Mouse (Mus musculus) midbrain, postnatal 0 days (tissue): ENCODE results near the gene Aldh18a1. TPM values are rescaled to one million over a fixed set of nuclear protein-coding genes. Genes with fewer than 3 reads are reported as not detected.

Source experiments
- ATAC-seq: fragments of 200-750 bp; cut with Nextera tagmentation; 2 replicates; pipeline ENCODE4 v1.8.0; 2017; ENCODE audit warnings: moderate number of reproducible peaks, mild to moderate bottlenecking, moderate TSS enrichment, moderate library complexity; ENCODE audit not compliant: low FRiP score
- DNase-seq: peaks from one replicate; pipeline ENCODE4 v3.0.0-alpha.2; 2015; ENCODE audit warnings: low spot score
- H3K27ac ChIP-seq: fragments of 300-500 bp; sonication (generic); 2 replicates; pipeline ENCODE4 v1.5.1; 2014; ENCODE audit warnings: low read depth, mild to moderate bottlenecking, low read length, mixed read lengths
- H3K27me3 ChIP-seq: fragments of 300-500 bp; sonication (generic); 2 replicates; pipeline ENCODE4 v1.6.1; 2014; ENCODE audit warnings: low read length, control low read depth, mixed read lengths; ENCODE audit not compliant: insufficient read depth
- H3K36me3 ChIP-seq: fragments of 300-500 bp; sonication (generic); 2 replicates; pipeline ENCODE4 v1.6.1; 2014; ENCODE audit warnings: low read length, control low read depth, mixed read lengths; ENCODE audit not compliant: insufficient read depth
- H3K4me1 ChIP-seq: fragments of 300-500 bp; sonication (generic); 2 replicates; pipeline ENCODE4 v1.6.1; 2014; ENCODE audit warnings: mild to moderate bottlenecking, control low read depth, antibody characterized with exemption, low read length, mixed read lengths; ENCODE audit not compliant: insufficient read depth
- H3K4me2 ChIP-seq: fragments of 300-500 bp; sonication (generic); 2 replicates; pipeline ENCODE4 v1.6.1; 2014; ENCODE audit warnings: low read depth, mild to moderate bottlenecking, low read length, mixed read lengths; ENCODE audit not compliant: poor library complexity, severe bottlenecking
- H3K4me3 ChIP-seq: fragments of 300-500 bp; sonication (generic); 2 replicates; pipeline ENCODE4 v1.5.1; 2014; ENCODE audit warnings: low read depth, mild to moderate bottlenecking, low read length, moderate library complexity
- H3K9ac ChIP-seq: fragments of 300-500 bp; sonication (generic); replicated peaks from 2 replicates; pipeline ENCODE4 v1.6.1; 2014; ENCODE audit warnings: mild to moderate bottlenecking, low read length, moderate library complexity, mixed read lengths; ENCODE audit not compliant: poor library complexity, severe bottlenecking
- H3K9me3 ChIP-seq: fragments of 300-500 bp; sonication (generic); 2 replicates; pipeline ENCODE4 v1.6.1; 2016; ENCODE audit warnings: low read length, control low read depth
- CTCF ChIP-seq: IDR thresholded peaks from 2 replicates; pipeline ENCODE4 v1.5.1; 2016; ENCODE audit warnings: antibody characterized with exemption, mild to moderate bottlenecking
- WGBS: fragments of 180-500 bp; shearing (Covaris S2); extraction: QIAGEN DNeasy Blood & Tissue Kit; methylation state at CpG from one replicate; pipeline ENCODE4 v1.1.7; 2014; 5-methylcytosine and 5-hydroxymethylcytosine counted together
- polyA plus RNA-seq: library from polyadenylated mRNA; unstranded; fragments of >200 nt; fragmentation: Nextera tagmentation; extraction: Ambion mirVana; gene quantifications from 2 replicates; pipeline ENCODE4 v1.2.1, GENCODE M21; 2015
- total RNA-seq: library from RNA; depleted of rRNA; stranded (reverse); fragments of >200 nt; gene quantifications from 2 replicates; pipeline ENCODE4 v1.2.3, GENCODE M21; 2014

Gene Aldh18a1
- total and polyA plus RNA-seq, 2 experiments from 2014 or later, result 28.9 to 67.4 TPM

DNA sequence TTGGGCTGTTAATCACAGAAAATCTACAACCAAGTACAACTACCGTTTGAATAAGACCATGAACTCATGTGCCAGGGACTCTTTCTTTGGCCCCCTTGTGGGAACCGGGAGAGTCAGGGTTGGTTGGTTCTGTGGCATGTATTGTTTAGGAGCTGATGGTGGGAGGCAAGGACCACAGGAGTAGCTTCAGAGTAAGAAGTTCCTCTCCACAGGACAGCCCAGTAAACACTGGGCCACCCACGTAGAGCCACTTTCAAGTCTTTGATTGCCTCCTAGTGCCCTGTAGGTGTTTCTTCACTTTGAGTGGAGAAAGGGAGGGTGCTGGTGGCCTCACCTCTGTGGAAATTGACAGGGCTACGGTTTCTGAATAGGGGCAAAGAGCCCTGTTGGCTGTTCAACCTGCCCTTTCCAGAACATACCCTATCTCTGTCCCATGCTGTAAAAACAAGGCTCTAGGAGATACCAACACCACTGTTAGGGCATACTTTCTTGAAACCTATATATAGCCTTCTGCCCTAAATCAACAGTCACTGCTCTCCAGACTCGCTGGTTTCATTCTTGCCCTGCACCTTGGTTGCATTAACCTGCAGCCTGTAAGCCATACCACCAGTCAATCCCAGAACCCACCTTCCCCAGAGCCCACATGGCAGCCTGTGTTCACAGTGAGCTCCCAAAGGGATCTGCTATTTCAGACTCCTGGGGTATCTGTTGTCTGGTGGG, 39.3 kb downstream of the Aldh18a1 start:
- DNase-seq (no peak), ATAC-seq (no peak)
- peak; percentile 22; the same call in 1 of the 2 replicates for TF ChIP-seq CTCF
- Histone ChIP-seq H3K36me3 (peaks cover 27% of the 10 kb centered on the region), H3K4me2 (no peak overlapping the region), H3K9me3 (no peaks in the 10 kb centered on the region), H3K4me3 (no peak overlapping the region), H3K9ac (no peak overlapping the region), H3K4me1 (no peaks in the 10 kb centered on the region), H3K27me3 (no peaks in the 10 kb centered on the region), H3K27ac (no peak overlapping the region)
- 26% methylated on average over 5 of the region's 5 CpGs for WGBS

DNA sequence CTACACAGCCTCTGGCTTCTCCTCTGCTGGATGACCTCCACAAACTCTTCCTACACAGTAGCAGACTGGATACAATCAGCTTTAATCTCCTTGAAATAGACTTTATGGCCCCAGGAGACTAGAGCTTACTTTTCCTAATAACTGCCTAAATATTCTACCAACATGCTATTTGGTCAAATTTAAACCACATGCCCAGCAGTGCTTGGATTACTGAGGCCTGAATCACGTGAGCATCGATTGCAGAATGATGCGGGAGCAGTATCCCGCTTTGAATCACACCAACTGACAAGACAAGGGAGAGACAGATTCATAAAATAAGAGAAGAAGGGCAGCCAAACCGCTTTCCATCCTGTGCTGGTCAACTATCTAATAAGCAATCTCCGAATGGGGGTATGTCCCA, 39.9 kb downstream of the Aldh18a1 start:
- H3K4me2 ChIP-seq, result no peak overlapping the region
- WGBS, result 69% methylated on average over 6 of the region's 6 CpGs
- DNase-seq, result no peak
- H3K27me3 ChIP-seq, result no peaks in the 10 kb centered on the region
- H3K9me3 ChIP-seq, result no peaks in the 10 kb centered on the region
- no peak for ATAC-seq
- H3K27ac ChIP-seq, result no peak overlapping the region
- H3K36me3 ChIP-seq, result peaks cover 21% of the 10 kb centered on the region
- H3K9ac ChIP-seq, result no peak overlapping the region
- TF ChIP-seq CTCF, result no peak
- H3K4me1 ChIP-seq, result no peaks in the 10 kb centered on the region
- H3K4me3 ChIP-seq, result no peak overlapping the region

DNA sequence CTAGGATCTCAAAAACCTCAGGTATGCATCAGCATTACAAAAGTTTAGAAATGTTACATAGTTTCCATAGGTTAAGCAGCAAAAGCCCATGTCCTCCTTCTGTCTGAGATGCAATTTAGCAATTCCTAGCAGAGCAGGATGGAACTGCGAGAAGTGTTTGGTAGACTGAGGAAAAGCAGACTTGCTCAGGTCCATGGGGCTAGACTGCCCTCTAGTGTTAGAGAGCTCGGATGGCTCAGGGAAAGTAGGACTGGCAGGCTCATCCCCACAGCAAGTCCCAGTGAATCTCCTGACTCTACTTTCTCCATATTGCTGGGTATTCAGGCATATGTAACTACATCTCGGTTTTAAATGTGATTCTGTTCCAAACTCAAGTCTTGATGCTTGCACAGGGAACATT, 43.4 kb downstream of the Aldh18a1 start:
- H3K4me3 ChIP-seq, result no peak overlapping the region
- H3K27ac ChIP-seq, result no peak overlapping the region
- WGBS, result 1% methylated on average over 3 of the region's 3 CpGs
- no peaks in the 10 kb centered on the region for H3K9me3 ChIP-seq
- no peaks in the 10 kb centered on the region for H3K36me3 ChIP-seq
- no peak overlapping the region for H3K4me2 ChIP-seq
- no peaks in the 10 kb centered on the region for H3K27me3 ChIP-seq
- DNase-seq, result peak; percentile 84
- no peak overlapping the region for H3K9ac ChIP-seq
- no peaks in the 10 kb centered on the region for H3K4me1 ChIP-seq
- TF ChIP-seq CTCF, result peak; percentile 98
- peak; percentile 81 for ATAC-seq

DNA sequence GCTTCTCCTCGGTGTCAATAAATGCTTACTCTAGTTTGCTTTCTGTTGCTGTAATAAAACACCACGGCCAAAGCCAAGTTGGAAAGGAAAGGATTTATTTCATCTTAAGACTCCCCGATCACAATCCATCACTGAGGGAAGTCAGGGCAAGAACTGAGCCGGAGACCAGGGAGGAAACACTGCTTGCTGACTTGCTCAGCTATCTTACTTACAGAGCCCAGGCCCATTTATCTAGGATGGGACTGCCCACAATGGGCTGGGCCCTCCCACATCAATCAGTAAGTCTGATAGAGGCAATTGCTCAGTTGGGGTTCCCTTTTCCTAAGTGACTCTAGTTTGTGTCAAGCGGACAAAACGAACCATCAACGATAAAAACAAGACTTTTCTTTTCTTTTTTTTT, 45.5 kb downstream of the Aldh18a1 start:
- TF ChIP-seq CTCF, result no peak
- no peaks in the 10 kb centered on the region for H3K4me1 ChIP-seq
- DNase-seq (no peak), ATAC-seq (no peak)
- no peak overlapping the region for H3K9ac ChIP-seq
- H3K27ac ChIP-seq, result no peak overlapping the region
- 94% methylated on average over 7 of the region's 7 CpGs for WGBS
- H3K4me2 ChIP-seq, result no peak overlapping the region
- H3K9me3 ChIP-seq, result no peaks in the 10 kb centered on the region
- H3K36me3 ChIP-seq, result no peaks in the 10 kb centered on the region
- no peaks in the 10 kb centered on the region for H3K27me3 ChIP-seq
- H3K4me3 ChIP-seq, result no peak overlapping the region

DNA sequence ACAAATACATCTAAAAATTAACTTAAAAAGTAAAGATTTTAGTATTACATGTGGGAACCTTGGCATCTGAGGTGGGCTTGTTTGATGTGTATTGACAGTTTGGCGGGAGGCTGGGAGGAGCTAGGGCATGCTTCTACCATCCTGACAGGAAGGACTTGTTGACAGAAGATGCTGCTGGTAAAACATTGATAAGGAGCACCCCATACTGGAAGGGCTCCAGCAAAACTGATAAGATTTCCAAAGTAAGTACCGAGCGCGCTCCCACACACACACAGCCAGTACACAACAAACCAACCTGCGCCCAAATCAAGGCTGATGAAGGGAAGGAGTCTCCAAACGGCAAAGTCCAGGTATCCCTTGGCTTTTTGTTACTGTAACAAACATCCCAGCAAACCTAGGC, 51.7 kb downstream of the Aldh18a1 start:
- Histone ChIP-seq H3K36me3 (no peaks in the 10 kb centered on the region), H3K9me3 (no peaks in the 10 kb centered on the region), H3K4me1 (no peaks in the 10 kb centered on the region), H3K27ac (no peak overlapping the region), H3K27me3 (no peaks in the 10 kb centered on the region), H3K9ac (no peak overlapping the region), H3K4me3 (no peak overlapping the region), H3K4me2 (no peak overlapping the region)
- DNase-seq (no peak), ATAC-seq (no peak)
- no peak for TF ChIP-seq CTCF
- WGBS, result 96% methylated on average over 6 of the region's 6 CpGs

DNA sequence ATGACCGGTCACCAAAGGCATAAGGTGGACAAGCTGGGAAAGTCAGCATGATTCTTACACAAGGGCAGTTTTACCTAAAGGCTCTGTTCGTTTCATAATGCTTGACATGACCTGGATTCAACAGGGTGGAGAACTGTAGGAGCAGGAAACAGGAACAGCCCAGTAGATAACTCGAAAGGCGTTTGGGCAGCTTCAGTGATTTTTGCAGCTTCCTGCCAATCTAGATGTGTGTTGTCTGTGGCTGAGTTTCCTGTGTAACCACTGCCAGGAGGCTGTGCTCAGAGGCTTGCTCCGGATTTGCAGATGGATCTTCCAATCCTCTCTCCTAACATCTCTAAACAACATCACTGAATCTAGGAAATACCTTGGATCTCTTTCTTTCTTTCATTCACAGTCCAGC, 55.7 kb downstream of the Aldh18a1 start:
- Histone ChIP-seq H3K9me3 (no peaks in the 10 kb centered on the region), H3K9ac (no peak overlapping the region), H3K36me3 (no peaks in the 10 kb centered on the region), H3K4me2 (no peak overlapping the region), H3K27ac (no peak overlapping the region), H3K4me1 (no peaks in the 10 kb centered on the region), H3K27me3 (no peaks in the 10 kb centered on the region), H3K4me3 (no peak overlapping the region)
- no peak for ATAC-seq
- TF ChIP-seq CTCF, result no peak
- 92% methylated on average over 5 of the region's 5 CpGs for WGBS
- no peak for DNase-seq
